Mouse (Mus musculus): ENCODE results near the gene Rsf1. TPM values are rescaled to one million over a fixed set of nuclear protein-coding genes. Genes with fewer than 3 reads are reported as not detected.

Rsf1 gene
- total and polyA plus RNA-seq, 3 experiments, result 5.9 to 21.8 (median 11.9) TPM

DNA sequence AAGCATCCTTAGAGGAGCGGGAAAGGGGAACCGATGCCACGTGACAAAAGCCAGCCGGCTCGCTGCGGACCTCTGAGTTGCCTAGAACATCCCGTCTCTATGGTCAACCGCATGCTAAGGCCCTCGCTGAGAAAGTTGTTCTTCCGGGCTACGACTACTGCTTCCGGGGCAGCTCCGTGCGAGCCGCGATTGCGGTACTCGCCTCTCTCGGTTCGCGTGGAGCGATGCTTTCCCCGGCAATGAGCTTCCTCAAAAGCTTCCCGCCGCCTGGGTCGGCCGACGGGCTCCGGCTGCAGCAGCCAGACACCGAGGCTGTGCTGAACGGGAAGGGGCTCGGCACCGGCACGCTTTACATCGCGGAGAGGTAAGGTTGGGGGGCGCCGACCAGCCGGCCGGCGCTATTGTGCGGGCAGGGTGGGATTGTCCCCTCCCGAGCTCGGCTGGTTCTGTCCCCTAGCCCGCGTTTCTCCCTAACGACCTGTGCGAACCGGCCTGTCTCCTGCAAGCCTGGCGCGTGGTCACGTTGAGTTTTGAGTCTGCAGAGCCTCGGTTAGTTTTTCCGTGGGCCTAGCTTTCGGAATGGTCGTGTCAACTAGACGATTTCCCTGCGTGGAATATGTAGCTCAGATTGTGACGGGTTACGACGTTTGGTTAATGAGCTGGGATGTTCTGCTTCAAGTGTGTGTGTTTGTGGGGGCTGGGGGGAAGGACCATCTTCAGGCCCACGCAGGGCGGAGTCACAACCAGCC is 117.0 kb downstream of the Rsf1 start, which contains the start of gene Clns1a (continued):
- TF ChIP-seq ZMIZ1 (IDR thresholded peaks at IDR 0.05; ENCODE audit: low read depth, low read length) (peak; percentile 74; the same call in 1 of the 2 replicates), EP300 (IDR thresholded peaks at IDR 0.05; ENCODE audit: low read length) (0 out of 2 replicates have a peak, but pooled peaks have one; percentile 46), IRF4 (IDR thresholded peaks at IDR 0.05; ENCODE audit: low read depth, low read length) (peak; percentile 77; the same call in 1 of the 2 replicates), USF2 (conservative IDR thresholded peaks at IDR 0.05; ENCODE audit: low read depth, low read length) (peak; percentile 84), CHD1 (IDR thresholded peaks at IDR 0.05; ENCODE audit: low read depth, low read length) (no peak; the same call in 1 of the 2 replicates), CHD2 (IDR thresholded peaks at IDR 0.05; ENCODE audit: low read length) (peak; percentile 94), NRF1 (IDR thresholded peaks at IDR 0.05; ENCODE audit: low read depth, low read length) (no peak), MXI1 (IDR thresholded peaks at IDR 0.05; ENCODE audit: low read depth, low read length) (peak; percentile 99), ETS1 (conservative IDR thresholded peaks at IDR 0.05; ENCODE audit: low read depth, low read length) (peak; percentile 71; the same call in 1 of the 2 replicates)

DNA sequence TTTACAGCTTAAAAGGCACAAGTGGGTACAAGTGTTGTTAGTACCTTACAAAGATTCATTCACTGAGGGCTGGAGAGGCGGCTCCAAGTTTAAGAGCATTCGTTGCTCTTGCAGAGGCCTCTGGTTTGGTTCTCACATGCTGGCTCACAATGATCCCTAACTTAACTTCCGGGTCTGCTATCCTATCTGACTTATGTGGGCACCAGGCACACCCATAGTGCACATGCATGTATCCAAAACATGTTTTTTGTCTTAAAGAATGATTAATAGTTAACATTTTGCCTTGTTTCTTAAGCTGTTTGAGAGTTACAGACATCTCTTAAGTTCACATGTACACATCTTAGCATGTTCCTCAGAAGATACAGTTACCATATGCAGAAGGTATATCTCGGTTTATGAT is 120.5 kb downstream of the Rsf1 start:
- Histone ChIP-seq H3K27ac (ENCODE audit: insufficient read depth, low read depth) (no peak overlapping the region), H3K36me3 (replicated peaks in 1 of 2; ENCODE audit: control insufficient read depth in 1 of 2, insufficient read depth in 1 of 2, low read length in 1 of 2) (peaks cover 0 to 58% of the 10 kb centered on the region in 2 experiments), H3K4me3 (replicated peaks in 1 of 3; ENCODE audit: low read depth in 2 of 3, low read length in 2 of 3, poor library complexity in 1 of 3) (no peak overlapping the region), H3K4me1 (ENCODE audit: control insufficient read depth in 1 of 2, insufficient read depth in 2 of 2) (peaks cover 6 to 50% of the 10 kb centered on the region in 2 experiments; a peak in 3 of 4 replicates), H3K4me2 (ENCODE audit: insufficient read depth, low read depth, poor library complexity, severe bottlenecking) (no peak overlapping the region), H3K79me2 (replicated peaks; ENCODE audit: control insufficient read depth, extremely low read depth, insufficient read depth, poor library complexity, severe bottlenecking) (peaks cover 79% of the 10 kb centered on the region), H3K27me3 (replicated peaks) (no peaks in the 10 kb centered on the region), H3K9ac (ENCODE audit: insufficient read depth, low read depth) (no peak overlapping the region), H3K9me3 (replicated peaks; ENCODE audit: low read length) (peaks cover 4% of the 10 kb centered on the region)
- TF ChIP-seq MEF2A (IDR thresholded peaks at IDR 0.05; ENCODE audit: borderline replicate concordance, low read depth, low read length) (no peak), SMC3 (IDR thresholded peaks at IDR 0.05; ENCODE audit: low read depth, low read length) (no peak), GABPA (IDR thresholded peaks at IDR 0.05; ENCODE audit: insufficient replicate concordance, low read depth, low read length) (no peak), CHD2 (IDR thresholded peaks at IDR 0.05; ENCODE audit: low read length) (no peak), TCF12 (IDR thresholded peaks at IDR 0.05; ENCODE audit: low read depth, low read length) (no peak), ZNF384 (IDR thresholded peaks at IDR 0.05; ENCODE audit: low read depth, low read length) (no peak), ZKSCAN1 (IDR thresholded peaks at IDR 0.05; ENCODE audit: borderline replicate concordance, low read depth, low read length) (no peak), ZC3H11A (IDR thresholded peaks at IDR 0.05; ENCODE audit: low read depth, low read length) (no peak), UBTF (IDR thresholded peaks at IDR 0.05; ENCODE audit: low read depth, low read length) (no peak), ZMIZ1 (IDR thresholded peaks at IDR 0.05; ENCODE audit: low read depth, low read length) (no peak), CHD1 (IDR thresholded peaks at IDR 0.05; ENCODE audit: low read depth, low read length) (no peak), USF1 (IDR thresholded peaks at IDR 0.05; ENCODE audit: low read depth, low read length) (no peak), EP300 (IDR thresholded peaks at IDR 0.05; ENCODE audit: low read length) (no peak), BHLHE40 (IDR thresholded peaks at IDR 0.05; ENCODE audit: low read depth, low read length) (no peak), MXI1 (IDR thresholded peaks at IDR 0.05; ENCODE audit: low read depth, low read length) (no peak), HCFC1 (IDR thresholded peaks at IDR 0.05; ENCODE audit: low read depth, low read length) (no peak), MYC (IDR thresholded peaks at IDR 0.05; ENCODE audit: low read depth, low read length) (no peak)
- DNase-seq (ENCODE audit: extremely low read depth), result no peak
- in situ Hi-C loops (cut with MboI; ENCODE audit: low pct_ligation_motif_present, low pct_unique_long_range_greater_than_20kb, low sequenced_read_pairs) (no loop called here), dilution Hi-C loops (cut with MboI; ENCODE audit: extremely low pct_ligation_motif_present, extremely low pct_unique_long_range_greater_than_20kb, low sequenced_read_pairs) (no loop called here)
